Mouse (Mus musculus): ENCODE measurements around the gene Cenpx. TPM values are rescaled to one million over a fixed set of nuclear protein-coding genes. Genes with fewer than 3 reads are reported as not detected.
A peak's percentile ranks its signal among the peaks of the same experiment; 100 is the strongest.

The Cenpx gene
- polyA plus RNA-seq, 1 experiment from 2014 or later: 108 TPM

GRCm38 (mm10) chr11:120722067-120722630, 8.6 kb upstream of the Cenpx start:
- H3K36me3 ChIP-seq: peaks cover 36% of the 10 kb centered on the region
- peak overlapping the region; percentile 63 for H3K4me3 ChIP-seq (replicated peaks)
- no peaks in the 10 kb centered on the region for H3K9me3 ChIP-seq (replicated peaks)
- peak overlapping the region; percentile 81 for H3K27ac ChIP-seq (replicated peaks)
- H3K4me1 ChIP-seq: peaks cover 44% of the 10 kb centered on the region
- WGBS: 19% methylated on average over 21 of the region's 21 CpGs
- peak overlapping the region; percentile 89 for H3K4me2 ChIP-seq
- peaks cover 7% of the 10 kb centered on the region; the same call in 1 of the 2 replicates for H3K27me3 ChIP-seq (replicated peaks)
- peak; percentile 19 for ATAC-seq (ENCODE audit: low FRiP score)
- peak overlapping the region; percentile 76 for H3K9ac ChIP-seq (replicated peaks)

GRCm38 (mm10) chr11:120721124-120722066, 7.9 kb upstream of the Cenpx start, which contains the start of gene Rac3:
Gene Rac3 (plus strand): TSS chr11:120721470.
- peaks cover 36% of the 10 kb centered on the region for H3K4me1 ChIP-seq
- H3K27me3 ChIP-seq (replicated peaks): peaks cover 7% of the 10 kb centered on the region; the same call in 1 of the 2 replicates
- H3K27ac ChIP-seq (replicated peaks): peak within 1 kb of the TSS; percentile 81
- H3K9ac ChIP-seq (replicated peaks): peak within 1 kb of the TSS; percentile 76
- under 1% methylated on average over 84 of the region's 90 CpGs for WGBS
- peak within 1 kb of the TSS; percentile 63 for H3K4me3 ChIP-seq (replicated peaks)
- H3K36me3 ChIP-seq: peaks cover 39% of the 10 kb centered on the region
- H3K9me3 ChIP-seq (replicated peaks): no peaks in the 10 kb centered on the region
- H3K4me2 ChIP-seq: peak within 1 kb of the TSS; percentile 89
- peak; percentile 91 for ATAC-seq (ENCODE audit: low FRiP score)

GRCm38 (mm10) chr11:120720450-120720849, 6.9 kb upstream of the Cenpx start:
- Histone ChIP-seq H3K36me3 (peaks cover 43% of the 10 kb centered on the region), H3K4me3 (replicated peaks) (peak overlapping the region; percentile 63), H3K9ac (replicated peaks) (peak overlapping the region; percentile 76), H3K27ac (replicated peaks) (peak overlapping the region; percentile 81), H3K9me3 (replicated peaks) (no peaks in the 10 kb centered on the region), H3K27me3 (replicated peaks) (no peaks in the 10 kb centered on the region; the same call in 1 of the 2 replicates), H3K4me1 (peaks cover 36% of the 10 kb centered on the region), H3K4me2 (peak overlapping the region; percentile 89)
- peak; percentile 36 for ATAC-seq (ENCODE audit: low FRiP score)
- 12% methylated on average over 17 of the region's 17 CpGs for WGBS

- ATAC-seq (ENCODE audit: low FRiP score): no peak
- Histone ChIP-seq H3K27ac (replicated peaks) (no peak overlapping the region), H3K9me3 (replicated peaks) (no peaks in the 10 kb centered on the region), H3K36me3 (peaks cover 38% of the 10 kb centered on the region), H3K4me3 (replicated peaks) (0 out of 2 replicates have a peak overlapping the region, but pooled peaks have one; percentile 63), H3K4me1 (peaks cover 42% of the 10 kb centered on the region), H3K4me2 (peak overlapping the region; percentile 89; the same call in 1 of the 2 replicates), H3K9ac (replicated peaks) (no peak overlapping the region), H3K27me3 (replicated peaks) (no peaks in the 10 kb centered on the region; the same call in 1 of the 2 replicates)
- 89% methylated on average over 13 of the region's 13 CpGs for WGBS
Measured at GRCm38 (mm10) chr11:120719841-120720376, 6.4 kb upstream of the Cenpx start.

- no peaks in the 10 kb centered on the region; the same call in 1 of the 2 replicates for H3K27me3 ChIP-seq (replicated peaks)
- no peak overlapping the region for H3K9ac ChIP-seq (replicated peaks)
- H3K4me2 ChIP-seq: no peak overlapping the region
- H3K4me1 ChIP-seq: peaks cover 48% of the 10 kb centered on the region
- peaks cover 37% of the 10 kb centered on the region for H3K36me3 ChIP-seq
- no peak overlapping the region for H3K4me3 ChIP-seq (replicated peaks)
- WGBS: 88% methylated on average over 9 of the region's 9 CpGs
- H3K9me3 ChIP-seq (replicated peaks): no peaks in the 10 kb centered on the region
- no peak for ATAC-seq (ENCODE audit: low FRiP score)
- H3K27ac ChIP-seq (replicated peaks): no peak overlapping the region
Measured at GRCm38 (mm10) chr11:120719242-120719641, 5.7 kb upstream of the Cenpx start.

- Histone ChIP-seq H3K9ac (replicated peaks) (peak overlapping the region; percentile 69), H3K4me3 (replicated peaks) (no peak overlapping the region), H3K27me3 (replicated peaks) (no peaks in the 10 kb centered on the region), H3K9me3 (replicated peaks) (no peaks in the 10 kb centered on the region), H3K4me2 (peak overlapping the region; percentile 100), H3K36me3 (peaks cover 42% of the 10 kb centered on the region), H3K27ac (replicated peaks) (no peak overlapping the region), H3K4me1 (peaks cover 42% of the 10 kb centered on the region)
- WGBS: 90% methylated on average over 9 of the region's 9 CpGs
- ATAC-seq (ENCODE audit: low FRiP score): no peak
Measured at GRCm38 (mm10) chr11:120715131-120715530, 1.6 kb upstream of the Cenpx start.

- H3K36me3 ChIP-seq: peaks cover 46% of the 10 kb centered on the region
- peak overlapping the region; percentile 100 for H3K4me2 ChIP-seq
- H3K27ac ChIP-seq (replicated peaks): peak overlapping the region; percentile 70; the same call in 1 of the 2 replicates
- peak overlapping the region; percentile 67 for H3K4me3 ChIP-seq (replicated peaks)
- no peaks in the 10 kb centered on the region for H3K27me3 ChIP-seq (replicated peaks)
- H3K9me3 ChIP-seq (replicated peaks): no peaks in the 10 kb centered on the region
- H3K4me1 ChIP-seq: peaks cover 37% of the 10 kb centered on the region
- ATAC-seq (ENCODE audit: low FRiP score): no peak
- 63% methylated on average over 10 of the region's 10 CpGs for WGBS
- H3K9ac ChIP-seq (replicated peaks): peak overlapping the region; percentile 69
Measured at GRCm38 (mm10) chr11:120714546-120714945, 1.0 kb upstream of the Cenpx start.

GRCm38 (mm10) chr11:120712771-120713568, 568 bp downstream of the Cenpx start:
- Histone ChIP-seq H3K27me3 (replicated peaks) (no peaks in the 10 kb centered on the region), H3K4me2 (peak overlapping the region; percentile 100), H3K9me3 (replicated peaks) (no peaks in the 10 kb centered on the region), H3K4me3 (replicated peaks) (peak overlapping the region; percentile 67), H3K36me3 (peaks cover 38% of the 10 kb centered on the region), H3K9ac (replicated peaks) (peak overlapping the region; percentile 68), H3K27ac (replicated peaks) (peak overlapping the region; percentile 84), H3K4me1 (peaks cover 37% of the 10 kb centered on the region)
- ATAC-seq (ENCODE audit: low FRiP score): peak; percentile 49
- under 1% methylated on average over 38 of the region's 38 CpGs for WGBS

- H3K9ac ChIP-seq (replicated peaks): peak overlapping the region; percentile 68
- H3K4me3 ChIP-seq (replicated peaks): peak overlapping the region; percentile 67; the same call in 1 of the 2 replicates
- peaks cover 30% of the 10 kb centered on the region for H3K36me3 ChIP-seq
- no peaks in the 10 kb centered on the region for H3K27me3 ChIP-seq (replicated peaks)
- WGBS: 60% methylated on average over 8 of the region's 8 CpGs
- no peak overlapping the region for H3K27ac ChIP-seq (replicated peaks)
- H3K9me3 ChIP-seq (replicated peaks): no peaks in the 10 kb centered on the region
- ATAC-seq (ENCODE audit: low FRiP score): no peak
- peak overlapping the region; percentile 100 for H3K4me2 ChIP-seq
- peaks cover 37% of the 10 kb centered on the region for H3K4me1 ChIP-seq
Measured at GRCm38 (mm10) chr11:120711980-120712604, 1.4 kb downstream of the Cenpx start.

GRCm38 (mm10) chr11:120710672-120711071, 2.9 kb downstream of the Cenpx start:
- Histone ChIP-seq H3K4me1 (peaks cover 39% of the 10 kb centered on the region), H3K36me3 (peaks cover 25% of the 10 kb centered on the region), H3K9ac (replicated peaks) (no peak overlapping the region), H3K9me3 (replicated peaks) (no peaks in the 10 kb centered on the region), H3K27me3 (replicated peaks) (no peaks in the 10 kb centered on the region), H3K27ac (replicated peaks) (no peak overlapping the region), H3K4me3 (replicated peaks) (no peak overlapping the region), H3K4me2 (no peak overlapping the region)
- ATAC-seq (ENCODE audit: low FRiP score): no peak
- WGBS: 25% methylated on average over 5 of the region's 5 CpGs
